Mouse (Mus musculus) midbrain, embryonic 14.5 days (tissue): ENCODE results near the gene Plin5. TPM values are rescaled to one million over a fixed set of nuclear protein-coding genes. Genes with fewer than 3 reads are reported as not detected.

ENCODE experiments used
- ATAC-seq: fragments of 200-750 bp; cut with Nextera tagmentation; 2 replicates; pipeline ENCODE4 v1.8.0; 2017; ENCODE audit warnings: moderate number of reproducible peaks, moderate library complexity; ENCODE audit not compliant: low FRiP score, low TSS enrichment
- DNase-seq: peaks from one replicate; pipeline ENCODE4 v3.0.0-alpha.2; 2015
- H3K27ac ChIP-seq: fragments of 300-500 bp; sonication (generic); replicated peaks from 2 replicates; pipeline ENCODE4 v1.5.1; 2014; ENCODE audit warnings: mild to moderate bottlenecking, low read depth, low read length, moderate library complexity
- H3K27me3 ChIP-seq: fragments of 300-500 bp; sonication (generic); 2 replicates; pipeline ENCODE4 v1.6.1; 2014; ENCODE audit warnings: low read length, control low read depth, mixed read lengths; ENCODE audit not compliant: control insufficient read depth, insufficient read depth
- H3K36me3 ChIP-seq: fragments of 300-500 bp; sonication (generic); 2 replicates; pipeline ENCODE4 v1.6.1; 2014; ENCODE audit warnings: low read length, control low read depth; ENCODE audit not compliant: control insufficient read depth, insufficient read depth
- H3K4me1 ChIP-seq: fragments of 300-500 bp; sonication (generic); 2 replicates; pipeline ENCODE4 v1.6.1; 2014; ENCODE audit warnings: mild to moderate bottlenecking, antibody characterized with exemption, low read length, control low read depth; ENCODE audit not compliant: control insufficient read depth, insufficient read depth
- H3K4me2 ChIP-seq: fragments of 300-500 bp; sonication (generic); 2 replicates; pipeline ENCODE4 v1.6.1; 2014; ENCODE audit warnings: mild to moderate bottlenecking, low read length, moderate library complexity
- H3K4me3 ChIP-seq: fragments of 300-500 bp; sonication (generic); replicated peaks from 2 replicates; pipeline ENCODE4 v1.5.1; 2014; ENCODE audit warnings: low read depth, low read length
- H3K9ac ChIP-seq: fragments of 300-500 bp; sonication (generic); replicated peaks from 2 replicates; pipeline ENCODE4 v1.6.1; 2014; ENCODE audit warnings: mild to moderate bottlenecking, low read length, moderate library complexity
- H3K9me3 ChIP-seq: fragments of 300-500 bp; sonication (generic); 2 replicates; pipeline ENCODE4 v1.6.1; 2016; ENCODE audit warnings: low read length, control low read depth, mixed read lengths; ENCODE audit not compliant: control insufficient read depth
- WGBS: fragments of 180-500 bp; shearing (Covaris S2); extraction: QIAGEN DNeasy Blood & Tissue Kit; methylation state at CpG from one replicate; pipeline ENCODE4 v1.1.7; 2014; 5-methylcytosine and 5-hydroxymethylcytosine counted together
- polyA plus RNA-seq: library from polyadenylated mRNA; unstranded; fragments of >200 nt; fragmentation: Nextera tagmentation; extraction: Ambion mirVana; gene quantifications from 2 replicates; pipeline ENCODE4 v1.2.1, GENCODE M21; 2014

Gene Plin5
- polyA plus RNA-seq, 1 experiment from 2014 or later = 0.55 TPM

DNA sequence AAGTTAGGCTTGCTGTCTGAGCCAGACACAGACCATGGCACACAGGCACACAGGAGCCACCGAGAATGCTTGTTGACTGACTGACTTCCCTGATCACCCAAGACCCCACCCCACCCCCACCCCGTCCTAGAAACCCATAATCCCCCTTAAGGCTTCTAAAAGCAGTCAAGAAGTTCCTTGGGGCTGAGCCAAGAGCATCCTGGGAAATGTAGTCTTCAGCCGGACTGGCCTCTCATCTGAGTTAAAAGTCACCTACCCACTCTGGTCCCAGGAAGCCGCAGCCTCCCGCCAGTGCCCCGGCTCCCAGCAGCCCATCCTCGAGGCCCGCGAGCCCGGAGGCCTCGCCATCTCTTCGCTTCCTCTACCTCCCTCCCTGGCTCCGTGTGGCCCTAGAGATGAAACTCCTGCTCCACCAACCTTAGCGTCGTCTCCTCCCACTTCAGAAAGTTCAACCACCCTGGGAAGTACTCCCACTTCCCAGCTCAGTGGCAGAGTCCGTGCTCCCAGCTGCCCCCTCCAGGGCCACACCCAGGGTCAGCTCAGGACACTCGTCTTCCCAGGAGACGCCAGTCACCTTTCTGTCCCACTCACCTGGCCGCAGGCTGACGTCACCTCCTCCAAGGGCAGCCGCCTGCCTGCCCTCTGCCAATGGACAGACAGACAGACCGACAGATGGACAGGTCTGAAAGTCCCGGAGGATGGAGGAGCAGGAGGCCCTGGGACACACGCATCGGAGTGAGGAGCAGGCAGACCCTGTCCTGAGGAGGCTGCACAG is 20.6 kb upstream of the Plin5 start:
- Histone ChIP-seq H3K27ac (no peak overlapping the region), H3K4me2 (peak overlapping the region; percentile 70), H3K4me3 (peak overlapping the region; percentile 91), H3K4me1 (peaks cover 39% of the 10 kb centered on the region), H3K9me3 (no peaks in the 10 kb centered on the region), H3K27me3 (peaks cover 15% of the 10 kb centered on the region; the same call in 1 of the 2 replicates), H3K36me3 (no peaks in the 10 kb centered on the region), H3K9ac (peak overlapping the region; percentile 87)
- ATAC-seq (no peak), DNase-seq (no peak)
- 14% methylated on average over 25 of the region's 25 CpGs for WGBS

DNA sequence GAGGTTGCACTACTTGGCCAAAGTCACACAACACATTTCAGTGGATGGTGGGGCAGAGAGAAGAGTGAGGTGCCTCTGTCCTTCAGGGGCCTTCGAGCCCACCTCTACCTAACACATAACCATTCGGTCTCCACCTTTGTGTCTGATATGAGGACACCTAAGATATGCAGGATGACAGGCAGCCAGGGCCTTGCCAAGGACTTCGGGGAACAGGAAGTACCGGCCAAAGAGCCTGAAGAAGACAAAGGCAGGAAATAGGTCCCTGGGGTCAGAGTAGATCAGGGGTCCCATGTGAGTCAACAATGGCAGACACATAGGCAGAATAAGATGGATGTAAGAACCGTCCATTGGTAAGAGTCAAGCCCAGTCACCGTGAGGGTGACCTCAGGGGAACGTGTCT is 19.2 kb upstream of the Plin5 start:
- peaks cover 2% of the 10 kb centered on the region; the same call in 1 of the 2 replicates for H3K36me3 ChIP-seq
- H3K9ac ChIP-seq = no peak overlapping the region
- no peak overlapping the region for H3K4me3 ChIP-seq
- no peaks in the 10 kb centered on the region for H3K9me3 ChIP-seq
- DNase-seq (no peak), ATAC-seq (no peak)
- 91% methylated on average over 7 of the region's 7 CpGs for WGBS
- no peak overlapping the region for H3K27ac ChIP-seq
- peaks cover 31% of the 10 kb centered on the region for H3K4me1 ChIP-seq
- H3K4me2 ChIP-seq = no peak overlapping the region
- H3K27me3 ChIP-seq = peaks cover 13% of the 10 kb centered on the region; the same call in 1 of the 2 replicates

DNA sequence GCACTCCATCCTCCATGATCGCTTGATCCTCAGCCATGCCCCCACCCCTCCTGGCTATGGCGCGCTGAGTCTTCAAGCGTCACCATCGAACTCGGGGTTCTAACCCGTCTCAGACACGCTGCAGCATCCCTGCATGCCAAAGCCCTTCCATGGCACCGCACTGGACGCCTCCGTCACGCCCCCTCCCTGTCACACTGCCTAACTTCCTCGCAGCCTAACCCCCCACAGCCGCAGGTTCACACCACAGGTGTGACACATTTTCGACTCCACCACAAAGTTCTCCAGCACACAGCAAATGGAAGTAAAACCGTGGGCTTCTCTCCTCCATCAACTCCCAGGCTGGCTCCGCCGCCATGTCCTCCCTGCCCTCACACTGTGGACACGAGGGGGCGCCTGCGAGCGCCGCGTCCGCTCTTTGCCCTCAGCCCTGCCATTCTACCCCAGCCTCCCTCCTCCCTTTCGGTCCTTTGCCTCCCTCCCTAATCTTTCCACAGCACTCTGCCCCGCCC is 17.1 kb upstream of the Plin5 start:
- under 1% methylated on average over 27 of the region's 27 CpGs for WGBS
- H3K9me3 ChIP-seq = no peaks in the 10 kb centered on the region
- H3K9ac ChIP-seq = no peak overlapping the region
- ATAC-seq (no peak), DNase-seq (peak; percentile 66)
- no peak overlapping the region for H3K4me3 ChIP-seq
- H3K4me2 ChIP-seq = peak overlapping the region; percentile 33
- H3K4me1 ChIP-seq = peaks cover 27% of the 10 kb centered on the region
- H3K27ac ChIP-seq = no peak overlapping the region
- H3K27me3 ChIP-seq = peaks cover 5% of the 10 kb centered on the region; the same call in 1 of the 2 replicates
- H3K36me3 ChIP-seq = peaks cover 21% of the 10 kb centered on the region

DNA sequence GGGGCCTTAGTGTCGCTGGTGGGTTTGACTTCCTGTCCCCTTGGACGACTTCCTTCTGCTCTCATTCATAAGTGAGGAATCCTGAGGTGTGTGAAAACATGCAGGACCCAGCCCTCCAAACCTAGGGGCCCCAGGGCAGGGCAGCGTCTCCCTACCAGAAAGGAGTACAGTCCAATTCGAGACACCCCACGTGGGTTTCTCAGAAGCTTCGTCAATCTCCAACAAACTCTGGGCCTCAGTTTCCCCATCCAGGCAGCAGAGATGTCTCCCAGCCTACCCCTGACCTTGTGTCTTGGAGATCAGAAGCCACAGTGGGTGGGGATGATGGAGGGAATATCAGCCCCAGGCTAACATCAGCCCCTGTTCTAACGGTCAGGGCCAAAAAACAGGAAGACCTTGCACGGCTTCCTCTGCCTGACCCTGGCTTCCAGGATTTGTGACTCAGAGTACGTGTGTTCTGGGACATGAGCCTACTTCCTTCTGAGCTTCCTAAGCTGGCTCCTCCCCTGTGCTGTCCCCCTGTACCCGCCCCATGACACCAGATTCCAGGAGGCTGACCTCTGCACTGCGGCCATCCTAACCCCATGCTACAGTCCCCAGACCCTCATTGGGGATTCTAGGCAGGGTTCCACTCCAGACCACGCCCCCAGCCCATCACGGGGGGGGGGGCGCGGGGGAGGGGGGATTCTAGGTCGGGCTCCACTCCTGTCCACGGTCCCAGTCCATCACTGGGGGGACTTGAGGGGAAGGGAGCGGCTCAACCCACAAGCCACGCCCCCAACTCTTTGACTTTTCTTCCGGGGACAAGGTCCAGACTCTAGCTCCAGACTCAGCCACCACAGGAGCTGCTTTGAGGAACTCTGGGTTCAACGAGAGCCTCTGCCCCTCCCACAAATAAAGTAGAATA is 16.3 kb upstream of the Plin5 start:
- DNase-seq (no peak), ATAC-seq (no peak)
- H3K4me3 ChIP-seq = no peak overlapping the region
- no peaks in the 10 kb centered on the region for H3K9me3 ChIP-seq
- WGBS = 20% methylated on average over 20 of the region's 21 CpGs
- peaks cover 24% of the 10 kb centered on the region for H3K4me1 ChIP-seq
- H3K27me3 ChIP-seq = peaks cover 5% of the 10 kb centered on the region; the same call in 1 of the 2 replicates
- peak overlapping the region; percentile 33 for H3K4me2 ChIP-seq
- no peak overlapping the region for H3K9ac ChIP-seq
- peaks cover 29% of the 10 kb centered on the region for H3K36me3 ChIP-seq
- no peak overlapping the region for H3K27ac ChIP-seq

DNA sequence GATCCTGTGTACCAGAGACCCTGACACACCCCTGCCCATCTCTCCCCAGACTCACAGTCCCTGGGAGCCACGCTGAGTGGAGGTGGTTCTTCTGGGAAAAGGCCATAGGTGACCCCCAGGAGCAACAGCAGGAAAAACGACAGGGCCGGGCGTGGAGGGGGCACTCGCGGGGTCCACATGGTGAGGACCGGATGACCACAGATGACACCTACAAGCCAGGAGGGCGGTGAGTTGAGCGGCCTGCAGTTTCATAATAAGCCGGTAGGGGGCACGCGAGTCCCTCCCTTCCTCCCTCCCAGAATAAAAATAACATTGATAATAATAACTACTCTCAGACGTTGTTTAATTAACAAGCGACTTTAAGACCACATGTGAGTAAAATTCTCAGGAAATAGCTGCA is 15.3 kb upstream of the Plin5 start:
- H3K36me3 ChIP-seq = peaks cover 36% of the 10 kb centered on the region
- no peaks in the 10 kb centered on the region for H3K9me3 ChIP-seq
- H3K4me2 ChIP-seq = no peak overlapping the region
- WGBS = 5% methylated on average over 14 of the region's 14 CpGs
- peak; percentile 71 for DNase-seq
- no peak overlapping the region for H3K9ac ChIP-seq
- peaks cover 5% of the 10 kb centered on the region; the same call in 1 of the 2 replicates for H3K27me3 ChIP-seq
- peak; percentile 9; the same call in 1 of the 2 replicates for ATAC-seq
- H3K27ac ChIP-seq = no peak overlapping the region
- H3K4me1 ChIP-seq = peaks cover 13% of the 10 kb centered on the region
- no peak overlapping the region for H3K4me3 ChIP-seq

DNA sequence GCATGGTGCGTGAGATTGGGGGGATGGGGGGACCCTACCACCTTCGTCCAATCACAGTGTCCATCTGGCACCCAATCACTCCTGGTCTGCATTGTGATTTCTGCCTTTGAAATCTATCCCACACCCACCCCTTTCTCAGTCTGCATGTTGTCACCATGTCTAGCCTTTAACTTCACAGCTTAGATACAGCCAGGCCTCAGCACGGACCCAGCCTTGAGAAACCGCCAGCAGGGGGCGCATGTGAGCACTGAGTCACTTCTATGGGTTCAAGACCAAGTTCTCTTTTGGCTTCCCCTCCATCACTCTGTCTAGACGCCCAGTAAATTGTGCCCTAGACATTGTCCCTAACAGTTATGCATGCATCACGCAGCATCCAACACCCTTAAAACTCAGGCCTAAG is 14.4 kb upstream of the Plin5 start:
- H3K4me2 ChIP-seq = no peak overlapping the region
- H3K9ac ChIP-seq = no peak overlapping the region
- no peaks in the 10 kb centered on the region for H3K9me3 ChIP-seq
- H3K4me1 ChIP-seq = peaks cover 7% of the 10 kb centered on the region; the same call in 1 of the 2 replicates
- WGBS = 41% methylated on average over 7 of the region's 7 CpGs
- peaks cover 45% of the 10 kb centered on the region for H3K36me3 ChIP-seq
- H3K27ac ChIP-seq = no peak overlapping the region
- peak; percentile 28; the same call in 1 of the 2 replicates for ATAC-seq
- DNase-seq = peak; percentile 80
- no peak overlapping the region for H3K4me3 ChIP-seq
- peaks cover 5% of the 10 kb centered on the region; the same call in 1 of the 2 replicates for H3K27me3 ChIP-seq

DNA sequence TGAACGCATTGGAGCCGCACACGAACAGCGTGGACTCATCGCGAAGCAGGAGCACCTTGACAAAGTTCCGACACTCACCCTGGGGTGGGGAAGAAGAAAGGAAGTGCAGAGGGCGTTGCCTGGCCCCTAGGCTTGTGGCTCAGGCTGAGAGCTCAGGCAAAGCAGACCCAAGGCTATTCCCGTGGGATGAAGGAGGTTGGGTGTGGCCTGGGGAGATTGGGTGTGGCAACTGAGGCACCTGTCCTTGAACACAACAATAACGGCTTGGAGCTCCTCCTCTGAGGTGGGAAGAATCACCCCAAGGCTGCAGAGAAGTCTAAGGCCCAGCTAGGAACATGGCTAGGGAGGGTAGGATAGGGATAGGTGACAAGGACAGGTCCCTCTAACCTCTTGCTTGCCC is 13.7 kb upstream of the Plin5 start:
- H3K4me2 ChIP-seq = no peak overlapping the region
- DNase-seq = no peak
- H3K9ac ChIP-seq = no peak overlapping the region
- WGBS = 93% methylated on average over 10 of the region's 10 CpGs
- no peaks in the 10 kb centered on the region for H3K9me3 ChIP-seq
- H3K4me1 ChIP-seq = peaks cover 7% of the 10 kb centered on the region; the same call in 1 of the 2 replicates
- ATAC-seq = no peak
- no peak overlapping the region for H3K4me3 ChIP-seq
- no peak overlapping the region for H3K27ac ChIP-seq
- peaks cover 51% of the 10 kb centered on the region for H3K36me3 ChIP-seq
- H3K27me3 ChIP-seq = peaks cover 5% of the 10 kb centered on the region; the same call in 1 of the 2 replicates

DNA sequence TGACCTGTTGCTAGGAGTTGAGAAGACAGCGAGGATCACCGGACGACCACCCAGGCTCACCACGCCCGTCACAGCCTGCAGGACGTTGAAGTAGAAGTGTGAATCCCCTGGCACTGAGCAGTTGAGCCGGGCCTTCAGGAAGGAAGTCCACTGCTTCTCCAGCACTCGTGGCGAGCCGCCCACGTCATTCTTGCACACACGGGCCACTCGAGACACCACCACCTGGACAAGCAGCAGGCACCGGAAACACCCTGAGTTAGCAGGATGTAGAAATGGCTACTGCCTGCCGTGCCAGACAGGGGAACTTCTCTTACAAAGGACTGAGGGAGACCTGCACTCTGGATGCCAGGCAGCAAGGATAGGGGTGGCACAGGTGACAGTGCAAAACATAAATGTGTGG is 10.8 kb upstream of the Plin5 start:
- Histone ChIP-seq H3K9ac (no peak overlapping the region), H3K27ac (no peak overlapping the region), H3K4me3 (no peak overlapping the region), H3K4me1 (peaks cover 3% of the 10 kb centered on the region; the same call in 1 of the 2 replicates), H3K36me3 (peaks cover 69% of the 10 kb centered on the region), H3K9me3 (0 out of 2 replicates have a peak, but pooled peaks cover under 1% of the 10 kb centered on the region), H3K27me3 (peaks cover 12% of the 10 kb centered on the region), H3K4me2 (no peak overlapping the region)
- DNase-seq (no peak), ATAC-seq (no peak)
- WGBS = 86% methylated on average over 15 of the region's 15 CpGs
